Mouse (Mus musculus) CD4-positive, CD25-positive, alpha-beta regulatory T cell, adult 2 months (primary cell): ENCODE results near the gene Myl7.
A peak's percentile ranks its signal among the peaks of the same experiment; 100 is the strongest.
"Not testable (repeated sequence)": the region's sequence is repeated elsewhere in the genome, so short reads cannot be mapped to it uniquely, and the experiment has no call there.

Experiments
- DNase-seq: peaks from one replicate; pipeline ENCODE4 v3.0.0-alpha.2; 2012; ENCODE audit warnings: low read depth, low spot score

The Myl7 gene

GRCm38 (mm10) chr11:5904357-5904756 lies 5.8 kb upstream of the Myl7 start:
- DNase-seq, result no peak

- DNase-seq, result no peak
Measured at GRCm38 (mm10) chr11:5903844-5904243, 5.3 kb upstream of the Myl7 start.

- DNase-seq, result no peak
Measured at GRCm38 (mm10) chr11:5902390-5902789, 3.8 kb upstream of the Myl7 start.

- peak; percentile 12 for DNase-seq
Measured at GRCm38 (mm10) chr11:5901950-5902349, 3.4 kb upstream of the Myl7 start.

GRCm38 (mm10) chr11:5901320-5901719 lies 2.7 kb upstream of the Myl7 start:
- no peak for DNase-seq

GRCm38 (mm10) chr11:5899286-5899685 lies 704 bp upstream of the Myl7 start:
- no peak for DNase-seq

GRCm38 (mm10) chr11:5897839-5898238 lies 743 bp downstream of the Myl7 start:
- DNase-seq, result no peak

- peak; percentile 14 for DNase-seq
Measured at GRCm38 (mm10) chr11:5897230-5897629, 1.4 kb downstream of the Myl7 start.

- no peak for DNase-seq
Measured at GRCm38 (mm10) chr11:5893807-5894206, 4.8 kb downstream of the Myl7 start.

GRCm38 (mm10) chr11:5892810-5893368 lies 5.7 kb downstream of the Myl7 start:
- DNase-seq, result no peak

- DNase-seq, result no peak
Measured at GRCm38 (mm10) chr11:5892151-5892591, 6.4 kb downstream of the Myl7 start.

- not testable (repeated sequence) for DNase-seq
Measured at GRCm38 (mm10) chr11:5888563-5888962, 10.0 kb downstream of the Myl7 start.

- no peak for DNase-seq
Measured at GRCm38 (mm10) chr11:5887250-5887649, 11.3 kb downstream of the Myl7 start.

GRCm38 (mm10) chr11:5886187-5886586 lies 12.4 kb downstream of the Myl7 start:
- peak; percentile 79 for DNase-seq

- DNase-seq, result peak; percentile 15
Measured at GRCm38 (mm10) chr11:5882518-5882917, 16.1 kb downstream of the Myl7 start.

GRCm38 (mm10) chr11:5879905-5880304 lies 18.7 kb downstream of the Myl7 start:
- DNase-seq, result peak; percentile 66

GRCm38 (mm10) chr11:5878661-5879060 lies 19.9 kb downstream of the Myl7 start:
- no peak for DNase-seq

GRCm38 (mm10) chr11:5877921-5878526 lies 20.6 kb downstream of the Myl7 start, which contains the start of gene Pold2:
TSS of gene Pold2 (minus strand) at chr11:5878292.
- peak; percentile 99 for DNase-seq

GRCm38 (mm10) chr11:5877421-5877820 lies 21.2 kb downstream of the Myl7 start:
- no peak for DNase-seq

- no peak for DNase-seq
Measured at GRCm38 (mm10) chr11:5873192-5873591, 25.4 kb downstream of the Myl7 start.

- DNase-seq, result no peak
Measured at GRCm38 (mm10) chr11:5872707-5873106, 25.9 kb downstream of the Myl7 start.

GRCm38 (mm10) chr11:5870069-5870468 lies 28.5 kb downstream of the Myl7 start:
- DNase-seq, result no peak

- no peak for DNase-seq
Measured at GRCm38 (mm10) chr11:5869331-5869730, 29.3 kb downstream of the Myl7 start.

GRCm38 (mm10) chr11:5868324-5868723 lies 30.3 kb downstream of the Myl7 start:
- no peak for DNase-seq
